Mouse (Mus musculus): ENCODE results near the gene Ccdc110. TPM values are rescaled to one million over a fixed set of nuclear protein-coding genes. Genes with fewer than 3 reads are reported as not detected.

Gene Ccdc110
- polyA plus RNA-seq, 1 experiment from 2014 or later: 0.21 TPM

- peaks cover 24% of the 10 kb centered on the region for H3K36me3 ChIP-seq
- no peak overlapping the region for H3K4me2 ChIP-seq
- no peak overlapping the region for H3K4me3 ChIP-seq
- no peak overlapping the region for H3K27ac ChIP-seq (replicated peaks)
- no peaks in the 10 kb centered on the region for H3K27me3 ChIP-seq
- 70% methylated on average over 2 of the region's 2 CpGs for WGBS
- H3K9ac ChIP-seq: no peak overlapping the region
- H3K9me3 ChIP-seq: no peaks in the 10 kb centered on the region
- ATAC-seq (ENCODE audit: low FRiP score, low read depth): no peak
- H3K4me1 ChIP-seq (replicated peaks): no peaks in the 10 kb centered on the region
Observed at GRCm38 (mm10) chr8:45988189-45988588, 53.8 kb downstream of the Ccdc110 start.

GRCm38 (mm10) chr8:45990631-45991310, 56.4 kb downstream of the Ccdc110 start:
- no peaks in the 10 kb centered on the region for H3K27me3 ChIP-seq
- no peak overlapping the region for H3K27ac ChIP-seq (replicated peaks)
- WGBS: 92% methylated on average over 4 of the region's 4 CpGs
- H3K4me1 ChIP-seq (replicated peaks): no peaks in the 10 kb centered on the region
- no peak for ATAC-seq (ENCODE audit: low FRiP score, low read depth)
- no peak overlapping the region for H3K4me3 ChIP-seq
- H3K9ac ChIP-seq: no peak overlapping the region
- no peak overlapping the region for H3K4me2 ChIP-seq
- H3K9me3 ChIP-seq: no peaks in the 10 kb centered on the region
- H3K36me3 ChIP-seq: peaks cover 26% of the 10 kb centered on the region

Other genes starting within 250 kb of the Ccdc110 start
- gene Pdlim3, start 49.2 kb upstream of the Ccdc110 start, polyA plus RNA-seq (2015; fragmentation: Nextera tagmentation; extraction: Ambion mirVana): 18.9 and 20.9 TPM in 2 replicates
- 5.7 and 6.1 TPM in 2 replicates for gene 1700029J07Rik, start 40.6 kb downstream of the Ccdc110 start, polyA plus RNA-seq (2015; fragmentation: Nextera tagmentation; extraction: Ambion mirVana)
- gene Ufsp2, start 40.9 kb downstream of the Ccdc110 start, polyA plus RNA-seq (2015; fragmentation: Nextera tagmentation; extraction: Ambion mirVana): 66.9 and 69.8 TPM in 2 replicates
- gene Lrp2bp, start 64.7 kb downstream of the Ccdc110 start, polyA plus RNA-seq (2015; fragmentation: Nextera tagmentation; extraction: Ambion mirVana): 0.43 and 0.51 TPM in 2 replicates
- gene Ankrd37, start 71.1 kb downstream of the Ccdc110 start, polyA plus RNA-seq (2015; fragmentation: Nextera tagmentation; extraction: Ambion mirVana): 38.4 and 45.2 TPM in 2 replicates
- gene Cfap97, start 217.2 kb downstream of the Ccdc110 start, polyA plus RNA-seq (2015; fragmentation: Nextera tagmentation; extraction: Ambion mirVana): 21.3 and 22.4 TPM in 2 replicates
- gene Snx25, start 217.5 kb downstream of the Ccdc110 start, polyA plus RNA-seq (2015; fragmentation: Nextera tagmentation; extraction: Ambion mirVana): 10.9 and 11.2 TPM in 2 replicates